9 mouse cellular contexts compared by ENCODE assay signal in the genomic region with DNA sequence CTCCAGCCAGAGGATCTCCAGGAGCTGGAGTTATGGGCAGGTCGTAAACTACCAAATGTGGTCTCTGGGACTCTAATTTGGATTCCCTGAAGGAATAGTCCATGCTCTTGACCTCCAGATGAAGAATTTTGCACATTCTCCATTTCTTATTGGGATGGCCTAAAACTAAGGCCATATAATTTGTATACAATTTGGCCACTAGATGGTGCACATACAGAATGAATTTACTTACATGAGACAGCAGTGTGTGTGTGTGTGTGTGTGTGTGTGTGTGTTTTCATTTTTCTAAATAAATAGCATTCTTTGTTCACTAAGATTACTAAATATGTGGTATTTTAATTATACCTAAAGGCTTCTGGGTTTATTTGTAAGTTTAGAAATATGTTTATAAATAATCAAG.
DNase-seq lines count a peak whose midpoint lies in the region; TF ChIP-seq lines count a peak whose summit lies in the region.
"Had no signal": no experiment of that assay in that cellular context is flagged by ENCODE, and none has a peak within 500 bp of the region (broad histone marks: within the 10 kb centered on the region; RNA-seq: fewer than 3 reads in every experiment).

No protein-coding gene starts in this region.

- intact Hi-C loops in left cerebral cortex, adult 2 months (cut with DNase I): loop anchor here (1.0 to 5.0 kb wide), 2 partner anchors 97 to 168 kb away; no protein-coding TSS in a partner anchor

- TF ChIP-seq CTCF in left cerebral cortex, adult 2 months (IDR thresholded peaks at IDR 0.05): peak; percentile 70

- H3K4me3 ChIP-seq in left cerebral cortex, adult 2 months: no peak overlapping the region

- H3K27ac ChIP-seq in left cerebral cortex, adult 2 months: no peak overlapping the region
- H3K27ac ChIP-seq: macrophage had no signal

- DNase-seq in cerebellum, postnatal 10 days: peak; percentile 55 to 78
- DNase-seq in cerebellum, adult 11 months: no peak
- no peak for DNase-seq in left cerebral cortex, adult 2 months (ENCODE audit: extremely low spot score in 1 of 2, low spot score in 2 of 2)
- no peak for DNase-seq in left cerebral cortex, adult 18-20 months (ENCODE audit: low spot score in 2 of 2)
- DNase-seq in Muller cell, postnatal 12 days (ENCODE audit: inconsistent ontology term): peak; percentile 25
- peak; percentile 16 for DNase-seq in lung, postnatal 14 days
- DNase-seq in urinary bladder, adult 2 months (ENCODE audit: low spot score): no peak
- no peak for DNase-seq in natural killer cell, adult 2 months (ENCODE audit: low spot score in 2 of 2)

Comparison
In these comparisons a context has a peak if more than half of its experiments do, and no peak if none do; other contexts are left out.
1. DNase-seq: peak in cerebellum, postnatal 10 days (2 of 2), Muller cell, postnatal 12 days (single experiment) and lung, postnatal 14 days (single experiment); none in cerebellum, adult 11 months (single experiment), left cerebral cortex, adult 2 months (0 of 2), left cerebral cortex, adult 18-20 months (0 of 2), urinary bladder, adult 2 months (single experiment) and natural killer cell, adult 2 months (0 of 2).